Mouse (Mus musculus) bone marrow, adult 2 months (tissue): ENCODE results near the gene Cd151. TPM values are rescaled to one million over a fixed set of nuclear protein-coding genes. Genes with fewer than 3 reads are reported as not detected.

Experiments
- H3K27ac ChIP-seq: fragments of 200-500 bp; 2 replicates; pipeline ENCODE4 v1.5.1; 2012; ENCODE audit warnings: low read depth, mild to moderate bottlenecking, control low read depth, inconsistent platforms, low read length; ENCODE audit not compliant: control insufficient read depth, poor library complexity, insufficient read depth
- H3K4me1 ChIP-seq: fragments of 200-500 bp; 2 replicates; pipeline ENCODE4 v1.6.1; 2011; ENCODE audit warnings: low read length; ENCODE audit not compliant: control insufficient read depth, insufficient read depth
- H3K4me3 ChIP-seq: fragments of 200-500 bp; replicated peaks from 2 replicates; pipeline ENCODE3; 2011; ENCODE audit warnings: mild to moderate bottlenecking, low read depth, low read length, control low read depth; ENCODE audit not compliant: control insufficient read depth
- CTCF ChIP-seq: fragments of 200-500 bp; IDR thresholded peaks from 2 replicates; pipeline ENCODE4 v1.5.1; 2011; ENCODE audit warnings: low read length, control low read depth; ENCODE audit not compliant: control insufficient read depth, insufficient read depth
- POLR2A ChIP-seq: fragments of 200-500 bp; IDR thresholded peaks from 2 replicates; pipeline ENCODE4 v1.6.1; 2011; ENCODE audit warnings: low read depth, mild to moderate bottlenecking, control low read depth, low read length, borderline replicate concordance; ENCODE audit not compliant: control insufficient read depth
- WGBS: fragments of 180-500 bp; shearing (Covaris S2); methylation state at CpG from one replicate; pipeline ENCODE4 v1.1.7; 2018; 5-methylcytosine and 5-hydroxymethylcytosine counted together
- polyA plus RNA-seq: library from polyadenylated mRNA; stranded (reverse); fragments of >200 nt; gene quantifications from 2 replicates; pipeline ENCODE4 v1.2.4, GENCODE M21; 2011; ENCODE audit warnings: low replicate concordance; ENCODE audit not compliant: missing spikeins, insufficient read depth, insufficient read length

The Cd151 gene
- polyA plus RNA-seq, 1 experiment: 34.2 TPM

GRCm38 (mm10) chr7:141497600-141497999 is 30.4 kb downstream of the Cd151 start:
- TF ChIP-seq CTCF (no peak), POLR2A (no peak)
- Histone ChIP-seq H3K4me1 (peaks cover 4% of the 10 kb centered on the region), H3K27ac (no peak overlapping the region), H3K4me3 (no peak overlapping the region)
- WGBS: 69% methylated on average over 3 of the region's 3 CpGs

- Histone ChIP-seq H3K4me3 (no peak overlapping the region), H3K4me1 (peaks cover 4% of the 10 kb centered on the region), H3K27ac (no peak overlapping the region)
- TF ChIP-seq POLR2A: no peak
- TF ChIP-seq CTCF: no peak
- 82% methylated on average over 7 of the region's 7 CpGs for WGBS
Measured at GRCm38 (mm10) chr7:141501820-141502555, 34.8 kb downstream of the Cd151 start.

DNA sequence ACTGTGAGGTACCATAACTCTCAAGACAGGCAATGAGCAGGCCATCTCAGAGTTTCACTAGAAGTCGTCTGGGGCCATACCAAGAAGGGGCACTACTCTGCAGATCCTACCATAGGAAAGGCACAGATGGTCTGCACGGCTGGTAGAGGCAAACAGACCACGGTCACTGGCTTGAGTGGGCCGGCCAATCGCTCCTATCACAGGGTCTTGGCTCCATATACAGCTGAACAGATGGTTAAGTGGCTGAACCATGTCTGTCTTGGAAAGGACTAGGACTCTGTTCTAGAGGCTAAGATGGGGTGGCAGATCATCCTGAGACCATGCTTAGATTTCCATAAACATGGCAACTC is 35.3 kb downstream of the Cd151 start:
- WGBS: 94% methylated on average over 5 of the region's 5 CpGs
- H3K27ac ChIP-seq: no peak overlapping the region

DNA sequence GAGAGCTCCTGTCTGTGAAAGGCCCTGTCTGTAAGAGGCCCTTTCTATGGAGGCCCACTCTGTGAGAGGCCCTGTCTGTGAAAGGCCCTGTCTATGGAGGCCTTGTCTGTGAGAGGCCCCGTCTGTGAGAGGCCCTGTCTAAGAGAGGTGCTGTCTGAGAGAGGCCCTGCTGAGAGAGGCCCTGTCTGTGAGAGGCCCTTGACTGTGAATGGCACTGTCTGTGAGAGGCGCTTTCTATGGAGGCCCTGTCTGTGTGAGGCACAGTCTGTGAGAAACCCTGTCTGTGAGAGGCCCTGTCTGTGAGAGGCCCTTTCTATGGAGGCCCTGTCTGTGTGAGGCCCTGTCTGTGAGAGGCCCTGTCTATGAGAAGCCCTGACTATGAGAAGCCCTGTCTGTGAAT is 39.1 kb downstream of the Cd151 start:
- Histone ChIP-seq H3K4me1 (peaks cover 4% of the 10 kb centered on the region), H3K27ac (peak overlapping the region; percentile 36), H3K4me3 (peak overlapping the region; percentile 54)
- no peak for TF ChIP-seq CTCF
- TF ChIP-seq POLR2A: no peak
- WGBS: 89% methylated on average over 2 of the region's 2 CpGs

More for the DNA sequence above, 35.3 kb downstream of the Cd151 start:
- no peak overlapping the region for H3K4me3 ChIP-seq
- peaks cover 4% of the 10 kb centered on the region for H3K4me1 ChIP-seq
- no peak for TF ChIP-seq CTCF
- TF ChIP-seq POLR2A: no peak

- Histone ChIP-seq H3K4me3 (no peak overlapping the region), H3K27ac (no peak overlapping the region), H3K4me1 (no peaks in the 10 kb centered on the region)
- TF ChIP-seq POLR2A (no peak), CTCF (no peak)
Measured at GRCm38 (mm10) chr7:141508160-141508559, 41.0 kb downstream of the Cd151 start.

GRCm38 (mm10) chr7:141510196-141510595 is 43.0 kb downstream of the Cd151 start:
- Histone ChIP-seq H3K4me1 (no peaks in the 10 kb centered on the region), H3K4me3 (no peak overlapping the region), H3K27ac (no peak overlapping the region)
- WGBS: 93% methylated on average over 5 of the region's 5 CpGs
- TF ChIP-seq CTCF (no peak), POLR2A (no peak)

GRCm38 (mm10) chr7:141510681-141511191 is 43.5 kb downstream of the Cd151 start:
- Histone ChIP-seq H3K27ac (no peak overlapping the region), H3K4me1 (no peaks in the 10 kb centered on the region), H3K4me3 (no peak overlapping the region)
- no peak for TF ChIP-seq POLR2A
- TF ChIP-seq CTCF: no peak
- WGBS: 94% methylated on average over 8 of the region's 8 CpGs

- no peaks in the 10 kb centered on the region for H3K4me1 ChIP-seq
- WGBS: 70% methylated on average over 4 of the region's 4 CpGs
- H3K4me3 ChIP-seq: no peak overlapping the region
- H3K27ac ChIP-seq: no peak overlapping the region
- no peak for TF ChIP-seq POLR2A
- no peak for TF ChIP-seq CTCF
Measured at GRCm38 (mm10) chr7:141517638-141518037, 50.4 kb downstream of the Cd151 start.

- H3K4me1 ChIP-seq: no peaks in the 10 kb centered on the region
- WGBS: 91% methylated on average over 5 of the region's 5 CpGs
- H3K4me3 ChIP-seq: no peak overlapping the region
- TF ChIP-seq POLR2A: no peak
- TF ChIP-seq CTCF: no peak
- no peak overlapping the region for H3K27ac ChIP-seq
Measured at GRCm38 (mm10) chr7:141518296-141518695, 51.1 kb downstream of the Cd151 start.

DNA sequence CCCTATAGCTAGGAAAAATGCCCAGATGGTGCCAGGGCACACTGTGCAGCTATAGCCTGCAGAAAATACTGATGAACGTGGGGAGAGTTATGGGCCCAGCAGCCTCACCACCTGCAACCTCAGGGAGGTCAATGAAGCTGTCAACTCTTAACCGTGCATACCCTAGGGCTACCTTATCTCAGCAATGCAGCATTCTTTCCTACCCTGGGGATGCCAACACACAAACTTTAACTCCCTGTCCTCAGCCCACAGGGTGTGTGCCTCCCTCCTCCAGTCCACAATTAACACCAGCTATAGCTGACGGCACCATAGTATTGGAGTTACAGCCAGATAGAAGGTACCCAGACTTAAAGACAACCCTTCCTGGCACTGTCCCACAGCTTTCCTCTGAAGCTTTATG is 51.7 kb downstream of the Cd151 start:
- 63% methylated on average over 3 of the region's 3 CpGs for WGBS
- TF ChIP-seq POLR2A: no peak
- no peak for TF ChIP-seq CTCF
- no peak overlapping the region for H3K4me3 ChIP-seq
- no peaks in the 10 kb centered on the region for H3K4me1 ChIP-seq
- no peak overlapping the region; the same call in 1 of the 2 replicates for H3K27ac ChIP-seq
